Mouse (Mus musculus) forebrain, postnatal 0 days (tissue): ENCODE measurements around the gene Syn1. TPM values are rescaled to one million over a fixed set of nuclear protein-coding genes. Genes with fewer than 3 reads are reported as not detected.

Experiments
- ATAC-seq: fragments of 200-750 bp; cut with Nextera tagmentation; 2 replicates; pipeline ENCODE4 v1.8.0; 2017; ENCODE audit warnings: mild to moderate bottlenecking, moderate library complexity
- DNase-seq: peaks from one replicate; pipeline ENCODE4 v3.0.0-alpha.2; 2015
- H3K27ac ChIP-seq: fragments of 300-500 bp; sonication (generic); 2 replicates; pipeline ENCODE4 v1.5.1; 2014; ENCODE audit warnings: low read depth, mild to moderate bottlenecking, antibody characterized with exemption, low read length, moderate library complexity, mixed read lengths
- H3K27me3 ChIP-seq: fragments of 300-500 bp; sonication (generic); 2 replicates; pipeline ENCODE4 v1.6.1; 2014; ENCODE audit warnings: mild to moderate bottlenecking, low read length, mixed read lengths; ENCODE audit not compliant: insufficient read depth
- H3K36me3 ChIP-seq: fragments of 300-500 bp; sonication (generic); 2 replicates; pipeline ENCODE4 v1.6.1; 2014; ENCODE audit warnings: mild to moderate bottlenecking, moderate library complexity; ENCODE audit not compliant: insufficient read depth
- H3K4me1 ChIP-seq: fragments of 300-500 bp; sonication (generic); 2 replicates; pipeline ENCODE4 v1.6.1; 2014; ENCODE audit warnings: antibody characterized with exemption; ENCODE audit not compliant: insufficient read depth
- H3K4me2 ChIP-seq: fragments of 300-500 bp; sonication (generic); 2 replicates; pipeline ENCODE4 v1.6.1; 2014; ENCODE audit warnings: low read depth, mild to moderate bottlenecking, moderate library complexity
- H3K4me3 ChIP-seq: fragments of 300-500 bp; sonication (generic); 2 replicates; pipeline ENCODE4 v1.5.1; 2014; ENCODE audit warnings: low read depth, low read length, mixed read lengths
- H3K9ac ChIP-seq: fragments of 300-500 bp; sonication (generic); 2 replicates; pipeline ENCODE4 v1.6.1; 2014; ENCODE audit warnings: mild to moderate bottlenecking
- H3K9me3 ChIP-seq: fragments of 300-500 bp; sonication (generic); 2 replicates; pipeline ENCODE4 v1.6.1; 2016; ENCODE audit warnings: low read length
- CTCF ChIP-seq: sonication (generic); IDR thresholded peaks from 2 replicates; pipeline ENCODE4 v1.5.1; 2016; ENCODE audit warnings: antibody characterized with exemption, control low read depth, low read depth
- WGBS: fragments of 180-500 bp; shearing (Covaris S2); extraction: QIAGEN DNeasy Blood & Tissue Kit; methylation state at CpG from one replicate; pipeline ENCODE4 v1.1.7; 2014; 5-methylcytosine and 5-hydroxymethylcytosine counted together
- microRNA-seq, 2 experiments: library from miRNA; unstranded; fragments of <30 nt; microRNA quantifications; one replicate each; pipeline ENCODE4; 2016
- polyA plus RNA-seq: library from polyadenylated mRNA; unstranded; fragments of >200 nt; fragmentation: Nextera tagmentation; extraction: Ambion mirVana; gene quantifications from 2 replicates; pipeline ENCODE4 v1.2.1, GENCODE M21; 2015
- total RNA-seq: library from RNA; depleted of rRNA; stranded (reverse); fragments of >200 nt; gene quantifications from 2 replicates; pipeline ENCODE4 v1.2.3, GENCODE M21; 2014; rRNA removed

The Syn1 gene
- total and polyA plus RNA-seq, 2 experiments from 2014 or later = 37.2 to 95.3 TPM

- DNase-seq (peak; percentile 59), ATAC-seq (peak; percentile 95)
- no peak overlapping the region for H3K9ac ChIP-seq
- H3K9me3 ChIP-seq = no peaks in the 10 kb centered on the region
- no peak overlapping the region for H3K4me3 ChIP-seq
- H3K4me2 ChIP-seq = no peak overlapping the region
- no peaks in the 10 kb centered on the region for H3K4me1 ChIP-seq
- no peaks in the 10 kb centered on the region for H3K27me3 ChIP-seq
- H3K36me3 ChIP-seq = no peaks in the 10 kb centered on the region
- peak; percentile 51 for TF ChIP-seq CTCF
- 30% methylated on average over 5 of the region's 5 CpGs for WGBS
- H3K27ac ChIP-seq = no peak overlapping the region
Measured at GRCm38 (mm10) chrX:20828934-20829333, 91.9 kb downstream of the Syn1 start.

- H3K27me3 ChIP-seq = no peaks in the 10 kb centered on the region
- H3K4me2 ChIP-seq = peak overlapping the region; percentile 45
- ATAC-seq (peak; percentile 67), DNase-seq (peak; percentile 24)
- H3K9ac ChIP-seq = peak overlapping the region; percentile 22; the same call in 1 of the 2 replicates
- peak overlapping the region; percentile 20; the same call in 1 of the 2 replicates for H3K4me3 ChIP-seq
- H3K9me3 ChIP-seq = no peaks in the 10 kb centered on the region
- 61% methylated on average over 8 of the region's 8 CpGs for WGBS
- H3K4me1 ChIP-seq = no peaks in the 10 kb centered on the region
- TF ChIP-seq CTCF = peak; percentile 21; the same call in 1 of the 2 replicates
- peak overlapping the region; percentile 62 for H3K27ac ChIP-seq
- H3K36me3 ChIP-seq = no peaks in the 10 kb centered on the region
Measured at GRCm38 (mm10) chrX:20819708-20820426, 100.9 kb downstream of the Syn1 start.

- H3K27ac ChIP-seq = peak overlapping the region; percentile 62
- H3K36me3 ChIP-seq = no peaks in the 10 kb centered on the region
- no peaks in the 10 kb centered on the region for H3K9me3 ChIP-seq
- 41% methylated on average over 19 of the region's 19 CpGs for WGBS
- TF ChIP-seq CTCF = peak; percentile 76
- ATAC-seq (peak; percentile 96), DNase-seq (peak; percentile 78)
- no peaks in the 10 kb centered on the region for H3K27me3 ChIP-seq
- peak overlapping the region; percentile 20 for H3K4me3 ChIP-seq
- peak overlapping the region; percentile 22; the same call in 1 of the 2 replicates for H3K9ac ChIP-seq
- peak overlapping the region; percentile 45 for H3K4me2 ChIP-seq
- H3K4me1 ChIP-seq = no peaks in the 10 kb centered on the region
Measured at GRCm38 (mm10) chrX:20819204-20819628, 101.6 kb downstream of the Syn1 start.

GRCm38 (mm10) chrX:20816974-20817373 is 103.8 kb downstream of the Syn1 start:
- no peak overlapping the region for H3K4me2 ChIP-seq
- DNase-seq = no peak
- no peak overlapping the region for H3K4me3 ChIP-seq
- H3K9ac ChIP-seq = no peak overlapping the region
- no peak for ATAC-seq
- H3K27me3 ChIP-seq = no peaks in the 10 kb centered on the region
- H3K36me3 ChIP-seq = no peaks in the 10 kb centered on the region
- no peak overlapping the region for H3K27ac ChIP-seq
- TF ChIP-seq CTCF = no peak
- H3K9me3 ChIP-seq = no peaks in the 10 kb centered on the region
- H3K4me1 ChIP-seq = no peaks in the 10 kb centered on the region
- WGBS = 64% methylated on average over 6 of the region's 6 CpGs

Small RNA genes lying within 50 kb of the gene (microRNA-seq; reads per million reads assigned to microRNA genes)
- gene Gm24824 (0 reads per million in 2 experiments), gene Mir5617 (0.85 to 1.5 reads per million in 2 experiments)

Other genes starting within 250 kb of the Syn1 start
- 160 and 194 TPM in 2 replicates for gene Cdk16, start 233.1 kb downstream of the Syn1 start, total RNA-seq
- gene Cdk16, start 233.1 kb downstream of the Syn1 start, polyA plus RNA-seq = 149 and 160 TPM in 2 replicates
- 73.7 and 101 TPM in 2 replicates for gene Usp11, start 217.1 kb downstream of the Syn1 start, total RNA-seq
- 47.6 and 63.8 TPM in 2 replicates for gene Usp11, start 217.1 kb downstream of the Syn1 start, polyA plus RNA-seq
- 243 and 245 TPM in 2 replicates for gene Araf, start 123.2 kb downstream of the Syn1 start, total RNA-seq
- gene Araf, start 123.2 kb downstream of the Syn1 start, polyA plus RNA-seq = 264 and 307 TPM in 2 replicates
- 3.0 and 3.6 TPM in 2 replicates for gene Timp1, start 50.8 kb downstream of the Syn1 start, total RNA-seq
- 2.6 and 4.7 TPM in 2 replicates for gene Timp1, start 50.8 kb downstream of the Syn1 start, polyA plus RNA-seq
- 5.5 and 7.5 TPM in 2 replicates for gene Cfp, start 10.6 kb upstream of the Syn1 start, total RNA-seq
- 2.7 and 2.9 TPM in 2 replicates for gene Cfp, start 10.6 kb upstream of the Syn1 start, polyA plus RNA-seq
- 40.1 and 45.9 TPM in 2 replicates for gene Elk1, start 29.6 kb upstream of the Syn1 start, total RNA-seq
- 25.9 and 27.1 TPM in 2 replicates for gene Elk1, start 29.6 kb upstream of the Syn1 start, polyA plus RNA-seq
- gene Uxt, start 41.0 kb upstream of the Syn1 start, total RNA-seq = 10.0 and 17.2 TPM in 2 replicates
- gene Uxt, start 41.0 kb upstream of the Syn1 start, polyA plus RNA-seq = 30.2 and 36.7 TPM in 2 replicates
- gene Zfp182, start 141.3 kb upstream of the Syn1 start, total RNA-seq = 13.1 and 13.6 TPM in 2 replicates
- 4.3 and 5.0 TPM in 2 replicates for gene Zfp182, start 141.3 kb upstream of the Syn1 start, polyA plus RNA-seq
- gene Spaca5, start 147.4 kb upstream of the Syn1 start, total RNA-seq = not detected in 2 replicates
- gene Spaca5, start 147.4 kb upstream of the Syn1 start, polyA plus RNA-seq = not detected in 2 replicates
- 4.2 and 9.9 TPM in 2 replicates for gene Zfp300, start 168.5 kb upstream of the Syn1 start, total RNA-seq
- 1.5 and 2.8 TPM in 2 replicates for gene Zfp300, start 168.5 kb upstream of the Syn1 start, polyA plus RNA-seq
- gene Ssxa1, start 194.8 kb upstream of the Syn1 start, total RNA-seq = not detected in 2 replicates
- gene Ssxa1, start 194.8 kb upstream of the Syn1 start, polyA plus RNA-seq = not detected in 2 replicates